Mouse (Mus musculus): ENCODE data around the gene Ltc4s. TPM values are rescaled to one million over a fixed set of nuclear protein-coding genes. Genes with fewer than 3 reads are reported as not detected.

The Ltc4s gene
- polyA plus RNA-seq (2014; fragmentation: Illumina TruSeq; extraction: RNeasy Lipid Tissue Mini Kit (QIAGEN cat#74804)), result not detected

GRCm38 (mm10) chr11:50238324-50238723 lies at the start of gene Ltc4s:
TSS of gene Ltc4s (minus strand) at chr11:50238616.

GRCm38 (mm10) chr11:50210505-50211151 lies 27.8 kb downstream of the Ltc4s start, which contains the start of the genes Sqstm1 and Mgat4b:
TSS of gene Sqstm1 (minus strand) at chr11:50210827.
TSS of gene Mgat4b (plus strand) at chr11:50210890.

Other genes with a start within 250 kb of the Ltc4s start
- gene Rnf130, start 213.3 kb downstream of the Ltc4s start, polyA plus RNA-seq (2014; fragmentation: Illumina TruSeq; extraction: RNeasy Lipid Tissue Mini Kit (QIAGEN cat#74804)), result 292 TPM
- gene Tbc1d9b, start 107.2 kb downstream of the Ltc4s start, polyA plus RNA-seq (2014; fragmentation: Illumina TruSeq; extraction: RNeasy Lipid Tissue Mini Kit (QIAGEN cat#74804)), result 6.2 TPM
- not detected for gene Mrnip, start 64.2 kb downstream of the Ltc4s start, polyA plus RNA-seq (2014; fragmentation: Illumina TruSeq; extraction: RNeasy Lipid Tissue Mini Kit (QIAGEN cat#74804))
- gene Sqstm1, start 27.8 kb downstream of the Ltc4s start, polyA plus RNA-seq (2014; fragmentation: Illumina TruSeq; extraction: RNeasy Lipid Tissue Mini Kit (QIAGEN cat#74804)), result 358 TPM
- 4.0 TPM for gene Mgat4b, start 27.7 kb downstream of the Ltc4s start, polyA plus RNA-seq (2014; fragmentation: Illumina TruSeq; extraction: RNeasy Lipid Tissue Mini Kit (QIAGEN cat#74804))
- 16.4 TPM for gene Maml1, start 53.7 kb upstream of the Ltc4s start, polyA plus RNA-seq (2014; fragmentation: Illumina TruSeq; extraction: RNeasy Lipid Tissue Mini Kit (QIAGEN cat#74804))
- 1,147 TPM for gene Canx, start 87.1 kb upstream of the Ltc4s start, polyA plus RNA-seq (2014; fragmentation: Illumina TruSeq; extraction: RNeasy Lipid Tissue Mini Kit (QIAGEN cat#74804))
- not detected for gene Cby3, start 115.8 kb upstream of the Ltc4s start, polyA plus RNA-seq (2014; fragmentation: Illumina TruSeq; extraction: RNeasy Lipid Tissue Mini Kit (QIAGEN cat#74804))
- 1,085 TPM for gene Hnrnph1, start 138.4 kb upstream of the Ltc4s start, polyA plus RNA-seq (2014; fragmentation: Illumina TruSeq; extraction: RNeasy Lipid Tissue Mini Kit (QIAGEN cat#74804))
- gene Rufy1, start 192.5 kb upstream of the Ltc4s start, polyA plus RNA-seq (2014; fragmentation: Illumina TruSeq; extraction: RNeasy Lipid Tissue Mini Kit (QIAGEN cat#74804)), result 43.7 TPM

All from ovary, adult 10 weeks (tissue).